Mouse (Mus musculus) gonadal fat pad, adult 2 months (tissue): Measurements from ENCODE around the gene Olfr1394. TPM values are rescaled to one million over a fixed set of nuclear protein-coding genes. Genes with fewer than 3 reads are reported as not detected.
"Not testable (repeated sequence)": the region's sequence is repeated elsewhere in the genome, so short reads cannot be mapped to it uniquely, and the experiment has no call there.

Source experiments
- DNase-seq: peaks from one replicate; pipeline ENCODE4 v3.0.0-alpha.2; 2012; ENCODE audit warnings: low read depth
- polyA plus RNA-seq: library from polyadenylated mRNA; depleted of rRNA; stranded (reverse); fragments of >200 nt; gene quantifications from 2 replicates; pipeline ENCODE4 v1.2.3, GENCODE M21; 2012; rRNA removed

The Olfr1394 gene
- polyA plus RNA-seq, result not detected in 2 replicates

- no peak for DNase-seq
Observed at GRCm38 (mm10) chr11:49154077-49154476, at the start of gene Olfr1394. Gene Olfr1394 (plus strand): TSS chr11:49154377.

GRCm38 (mm10) chr11:49105752-49106151 lies 48.4 kb upstream of the Olfr1394 start:
- DNase-seq, result no peak

- no peak for DNase-seq
Observed at GRCm38 (mm10) chr11:49107650-49108537, 46.3 kb upstream of the Olfr1394 start.

- no peak for DNase-seq
Observed at GRCm38 (mm10) chr11:49108833-49109232, 45.3 kb upstream of the Olfr1394 start.

- no peak for DNase-seq
Observed at GRCm38 (mm10) chr11:49111000-49111399, 43.2 kb upstream of the Olfr1394 start.

GRCm38 (mm10) chr11:49112624-49113219 lies 41.5 kb upstream of the Olfr1394 start:
- DNase-seq, result no peak

GRCm38 (mm10) chr11:49114158-49114557 lies 40.0 kb upstream of the Olfr1394 start:
- no peak for DNase-seq

- DNase-seq, result no peak
Observed at GRCm38 (mm10) chr11:49114774-49115173, 39.4 kb upstream of the Olfr1394 start, which contains the start of gene Olfr1396. Gene Olfr1396 (minus strand): TSS chr11:49114874.

- DNase-seq, result no peak
Observed at GRCm38 (mm10) chr11:49119635-49120034, 34.5 kb upstream of the Olfr1394 start.

- no peak for DNase-seq
Observed at GRCm38 (mm10) chr11:49124169-49124568, 30.0 kb upstream of the Olfr1394 start.

GRCm38 (mm10) chr11:49141974-49142373 lies 12.2 kb upstream of the Olfr1394 start, which contains the start of gene Olfr1395:
Gene Olfr1395 (plus strand): TSS chr11:49142274.
- DNase-seq, result no peak

GRCm38 (mm10) chr11:49156821-49157814 lies 2.9 kb downstream of the Olfr1394 start:
- no peak for DNase-seq

GRCm38 (mm10) chr11:49168839-49169611 lies 14.8 kb downstream of the Olfr1394 start:
- DNase-seq, result no peak

GRCm38 (mm10) chr11:49170576-49170975 lies 16.4 kb downstream of the Olfr1394 start:
- DNase-seq, result no peak

GRCm38 (mm10) chr11:49175345-49175744 lies 21.2 kb downstream of the Olfr1394 start:
- DNase-seq, result no peak

GRCm38 (mm10) chr11:49176047-49176779 lies 22.0 kb downstream of the Olfr1394 start:
- not testable (repeated sequence) for DNase-seq

GRCm38 (mm10) chr11:49183172-49183571 lies 29.0 kb downstream of the Olfr1394 start:
- DNase-seq, result no peak

GRCm38 (mm10) chr11:49186452-49186851 lies 32.3 kb downstream of the Olfr1394 start:
- DNase-seq, result no peak

- no peak for DNase-seq
Observed at GRCm38 (mm10) chr11:49186955-49187488, 32.8 kb downstream of the Olfr1394 start, which contains the start of gene Btnl9. Gene Btnl9 (minus strand): TSS chr11:49187159.

- no peak for DNase-seq
Observed at GRCm38 (mm10) chr11:49187701-49188100, 33.5 kb downstream of the Olfr1394 start.
